Mouse (Mus musculus) small intestine, adult 2 months (tissue): ENCODE measurements around the gene Hs2st1.

Experiments used
- CTCF ChIP-seq: fragments of 200-500 bp; IDR thresholded peaks from 2 replicates; pipeline ENCODE4 v1.5.1; 2012; ENCODE audit warnings: low read depth, mild to moderate bottlenecking, control low read depth, inconsistent platforms, low read length, moderate library complexity, mixed read lengths; ENCODE audit not compliant: insufficient replicate concordance, insufficient read length; ENCODE audit errors: extremely low read depth
- POLR2A ChIP-seq: fragments of 200-500 bp; IDR thresholded peaks from 2 replicates; pipeline ENCODE4 v1.6.1; 2012; ENCODE audit warnings: low read depth, mild to moderate bottlenecking, control low read depth, inconsistent platforms, low read length, moderate library complexity

- TF ChIP-seq CTCF: no peak
- TF ChIP-seq POLR2A: no peak
Observed at GRCm38 (mm10) chr3:144546490-144546889, 23.5 kb downstream of the Hs2st1 start.
